Mouse (Mus musculus) lung, postnatal 14 days (tissue): Measurements from ENCODE around the gene Cfap97d2.
"Not testable (repeated sequence)": the region's sequence is repeated elsewhere in the genome, so short reads cannot be mapped to it uniquely, and the experiment has no call there.

ENCODE experiments used
- DNase-seq: peaks from one replicate; pipeline ENCODE4 v3.0.0; 2021

Cfap97d2 gene

DNA sequence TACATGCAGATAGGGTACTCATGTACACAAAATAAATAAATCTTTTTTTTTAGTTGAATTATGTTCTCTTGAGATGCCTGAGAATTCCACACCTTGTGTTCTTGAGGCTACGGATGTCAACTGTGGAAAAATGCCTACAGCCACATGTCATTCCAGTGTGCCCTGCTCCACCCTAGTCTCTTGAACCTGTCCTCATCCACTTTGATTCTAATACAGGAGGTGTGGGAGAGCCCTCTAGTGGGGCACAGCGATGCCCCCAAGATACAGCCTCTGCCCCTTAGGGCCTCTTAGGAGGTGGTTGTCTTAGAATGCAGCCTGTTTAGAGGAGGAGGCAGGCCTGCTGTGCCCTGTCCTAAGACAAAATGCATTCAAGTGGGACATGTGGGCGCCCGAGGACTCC is 17.7 kb upstream of the Cfap97d2 start:
- DNase-seq = no peak

DNA sequence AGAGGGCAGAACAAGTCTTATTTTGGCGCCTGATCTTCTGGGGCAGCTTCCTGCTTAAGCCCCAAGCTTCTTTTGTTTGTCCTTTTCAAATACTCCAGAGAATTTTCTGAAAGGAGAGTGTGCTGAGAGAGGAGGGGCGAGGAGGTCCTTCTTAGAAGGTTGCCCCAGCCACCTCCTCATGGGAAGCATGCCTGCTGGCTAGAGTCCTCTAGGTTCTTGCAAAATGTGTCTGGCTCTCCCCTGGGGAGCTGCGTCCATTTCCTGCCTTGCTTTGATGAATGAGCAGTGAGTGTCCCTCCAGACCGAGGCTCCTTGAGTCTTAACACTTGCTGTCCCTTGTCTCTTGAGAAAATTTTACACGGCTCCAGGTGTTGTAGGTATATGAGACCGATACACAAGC is 17.2 kb upstream of the Cfap97d2 start:
- DNase-seq = peak; percentile 63

DNA sequence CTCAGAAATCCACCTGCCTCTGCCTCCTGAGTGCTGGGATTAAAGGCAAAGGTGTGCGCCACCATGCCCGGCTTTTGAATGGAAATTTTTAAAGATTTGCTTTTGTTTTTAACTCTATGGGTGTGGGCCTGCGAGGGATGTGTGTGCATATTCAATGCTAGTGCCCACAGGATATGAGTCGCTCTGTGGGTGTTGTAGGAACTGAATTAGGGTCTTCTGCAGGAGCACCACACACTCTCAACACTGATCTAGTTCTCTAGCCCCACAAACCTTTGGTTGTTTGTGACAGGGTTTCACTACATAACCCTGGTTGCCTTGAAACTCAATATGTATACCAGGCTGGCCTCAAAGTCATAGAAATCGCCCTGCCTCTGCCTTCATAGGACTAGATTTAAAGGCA is 16.4 kb upstream of the Cfap97d2 start:
- DNase-seq = no peak

DNA sequence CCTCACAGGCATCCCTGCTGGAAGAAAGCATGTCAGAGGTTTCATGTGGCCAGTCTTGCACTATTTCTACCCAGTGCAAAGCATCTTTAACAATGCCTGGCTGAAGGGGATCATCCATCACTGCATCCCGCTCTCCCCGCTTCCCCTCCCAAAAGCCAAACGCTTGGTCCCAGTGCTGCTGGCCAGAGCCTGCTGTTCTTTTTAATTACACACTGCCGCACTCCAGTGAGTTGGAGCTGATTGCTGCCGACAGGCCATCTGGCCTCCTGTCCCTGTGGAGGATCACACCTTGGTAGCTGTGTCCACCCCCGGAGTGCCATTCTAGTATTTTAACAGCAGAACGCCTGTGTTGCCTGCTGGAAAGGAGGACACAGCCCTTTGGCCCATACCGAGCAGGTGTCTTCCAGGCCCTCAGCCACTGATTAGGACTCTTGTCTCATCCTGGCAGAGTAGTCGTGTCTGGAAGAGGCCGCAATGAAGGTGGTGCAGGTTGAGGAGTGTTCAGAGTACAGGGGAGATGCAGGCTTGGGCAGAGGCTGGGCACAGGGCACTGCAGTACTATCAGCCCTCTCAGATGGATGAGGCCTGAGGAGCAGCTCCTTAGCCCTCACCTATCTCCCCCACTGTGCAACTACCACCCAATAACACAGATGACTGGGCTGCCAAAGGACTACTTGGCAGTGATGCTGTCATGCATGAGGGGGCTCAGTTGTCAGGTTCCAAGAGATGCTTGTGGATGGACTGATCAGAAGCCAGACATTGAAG is 13.2 kb upstream of the Cfap97d2 start:
- no peak for DNase-seq

DNA sequence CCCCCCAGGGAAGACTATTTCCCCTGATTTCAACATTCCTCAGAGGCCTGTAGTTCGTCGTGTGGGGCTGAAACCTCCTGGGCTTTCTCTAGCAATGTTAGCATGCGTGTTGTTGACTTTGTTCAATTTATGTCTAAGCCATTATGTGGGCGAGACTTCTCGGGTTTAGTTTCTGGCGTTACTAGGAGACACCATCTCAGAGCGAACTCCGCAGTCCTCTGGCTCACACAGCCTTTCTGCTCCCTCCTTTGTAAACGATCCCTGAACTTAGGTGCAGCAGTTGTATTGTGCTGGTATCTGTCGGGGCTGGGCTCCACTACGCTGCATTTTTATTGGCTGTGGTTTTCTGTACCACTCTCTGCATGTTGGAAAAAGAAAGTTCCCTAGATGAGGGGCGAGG is 11.0 kb upstream of the Cfap97d2 start:
- no peak for DNase-seq

DNA sequence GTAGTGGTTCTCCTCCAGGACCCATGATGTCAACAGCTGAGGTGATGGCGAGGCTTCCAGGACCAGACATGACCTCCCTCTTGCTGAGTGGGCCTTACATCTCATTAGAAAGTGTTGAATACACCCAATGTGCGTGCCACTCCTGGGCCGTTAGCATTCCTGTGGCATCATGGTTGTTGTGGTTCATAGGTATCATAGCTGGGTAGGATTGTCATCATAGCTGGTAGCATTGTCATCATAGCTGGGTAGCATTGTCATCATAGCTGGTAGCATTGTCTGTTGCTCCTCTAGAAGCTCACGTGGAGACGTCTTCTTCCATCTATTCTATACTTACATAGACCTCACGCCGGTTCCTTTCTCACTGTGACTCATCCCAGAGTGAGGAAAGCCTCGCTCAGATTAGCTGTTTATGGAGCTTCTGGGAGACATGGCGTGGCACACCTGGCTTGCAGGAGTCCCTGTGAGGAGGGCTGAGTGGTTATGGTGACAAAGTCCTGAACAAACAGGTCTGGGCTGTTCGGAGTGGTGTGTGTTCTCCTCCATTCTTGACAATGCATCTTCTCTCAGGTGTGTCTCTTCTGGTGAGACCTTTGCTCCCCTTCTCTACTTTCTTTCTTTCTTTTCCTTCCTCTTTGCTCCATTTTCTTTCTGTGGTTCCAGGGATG is 10.4 kb upstream of the Cfap97d2 start:
- no peak for DNase-seq

DNA sequence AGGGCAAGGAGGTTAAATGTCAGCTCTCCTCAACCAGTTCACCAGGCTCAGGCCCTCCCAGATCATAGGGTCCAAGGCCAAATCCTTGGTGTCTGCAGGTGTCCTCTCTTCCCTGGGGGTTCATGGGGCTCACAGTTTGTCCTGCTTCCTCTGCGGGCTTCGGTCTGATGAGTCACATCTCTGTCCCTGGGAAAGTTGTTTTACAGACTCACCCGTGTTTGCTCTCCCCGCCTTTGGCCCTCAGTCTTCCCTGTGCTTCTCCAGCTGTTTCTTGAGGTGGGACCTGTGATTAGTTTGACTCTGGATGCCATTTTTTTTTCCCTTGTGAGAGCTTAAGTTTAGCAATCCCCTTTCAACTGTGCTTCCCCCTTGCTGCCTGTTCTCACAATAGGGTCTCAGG is 9.5 kb upstream of the Cfap97d2 start:
- DNase-seq = no peak

DNA sequence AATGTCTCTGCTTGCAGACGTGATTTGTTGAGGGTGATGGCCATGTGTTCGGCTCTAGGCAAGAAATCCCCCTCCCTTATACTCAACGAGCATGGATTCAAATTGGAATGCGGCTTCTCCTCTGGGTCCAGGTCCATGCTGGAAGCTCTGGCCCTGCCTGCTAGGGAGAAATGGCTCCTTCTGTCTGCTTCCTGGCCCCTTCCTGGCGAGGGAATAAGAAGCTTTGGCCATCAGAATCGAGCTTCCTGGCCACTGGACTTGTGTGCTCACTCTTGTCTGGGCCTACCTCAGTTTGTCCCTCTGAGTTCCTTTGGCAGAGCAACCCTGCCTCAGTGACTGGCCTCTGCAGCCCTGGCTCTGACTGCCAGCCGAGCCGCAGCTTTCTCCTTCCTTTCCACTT is 8.5 kb upstream of the Cfap97d2 start:
- DNase-seq = no peak

DNA sequence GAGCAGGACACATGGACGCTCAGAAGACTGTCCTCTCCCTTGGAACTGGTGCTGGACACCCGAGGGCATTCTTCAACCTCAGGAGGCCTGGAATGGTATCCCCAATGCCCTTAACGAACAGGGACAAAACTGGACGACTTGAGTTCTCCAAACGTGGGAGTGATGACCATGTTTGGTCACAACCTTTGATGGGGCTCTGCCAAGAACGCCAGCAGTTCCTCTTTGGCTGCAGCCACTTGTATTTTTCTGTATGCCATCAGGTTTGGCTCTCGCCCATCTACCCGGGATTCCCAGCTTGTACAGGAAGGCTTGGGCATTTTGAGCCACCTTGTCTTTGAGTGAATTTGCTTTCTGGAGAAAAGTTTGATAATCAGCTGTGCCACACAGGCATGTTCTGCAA is 8.0 kb upstream of the Cfap97d2 start:
- DNase-seq = no peak

DNA sequence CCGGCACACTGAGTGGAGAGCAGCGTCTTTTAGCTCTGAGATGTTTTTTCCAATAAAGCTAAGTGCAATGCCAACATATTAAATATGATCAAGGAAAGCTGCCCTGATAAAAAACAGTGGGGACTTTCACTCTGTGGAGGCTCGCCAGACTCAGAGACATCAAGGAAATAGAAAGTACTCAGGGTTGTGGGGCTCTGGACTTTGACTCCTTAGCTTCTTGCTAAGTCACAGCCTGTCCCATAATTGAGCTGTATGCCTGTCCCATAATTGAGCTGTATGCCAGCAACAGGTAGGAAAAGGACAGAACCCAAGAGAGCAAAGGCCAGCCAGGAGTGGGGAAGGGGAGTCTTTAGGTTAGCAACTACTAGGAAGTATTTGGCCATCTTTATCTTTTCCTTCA is 7.4 kb upstream of the Cfap97d2 start:
- no peak for DNase-seq

DNA sequence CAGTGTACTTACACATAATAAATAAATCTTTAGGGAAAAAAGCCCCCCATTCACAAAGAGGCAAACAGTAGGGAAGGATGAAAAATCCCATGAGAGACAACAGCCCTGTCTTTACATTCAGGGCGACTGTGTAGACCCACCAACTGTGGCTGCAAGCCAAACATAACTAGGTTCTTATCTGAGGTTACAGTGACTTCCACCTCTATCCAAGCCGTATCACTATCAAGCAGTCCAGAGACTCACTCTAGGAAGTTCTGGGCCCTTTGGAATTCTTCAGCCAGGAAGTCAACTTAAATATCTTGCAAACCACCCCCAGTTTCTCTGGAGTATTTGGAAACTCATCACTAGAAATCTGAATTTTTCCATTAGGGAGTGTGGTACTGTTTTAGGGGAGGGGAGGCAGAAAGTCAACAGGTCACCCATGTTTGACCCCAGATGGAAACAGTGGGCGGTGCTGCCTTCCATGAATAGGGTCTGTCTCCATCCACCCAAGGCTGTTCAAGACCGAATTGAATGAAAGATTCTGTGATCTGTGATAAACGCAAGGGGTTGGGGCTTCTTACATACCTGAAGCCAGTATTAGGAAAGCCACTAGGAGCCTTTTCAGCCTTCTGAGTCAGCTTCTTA is 6.3 kb upstream of the Cfap97d2 start:
- no peak for DNase-seq

DNA sequence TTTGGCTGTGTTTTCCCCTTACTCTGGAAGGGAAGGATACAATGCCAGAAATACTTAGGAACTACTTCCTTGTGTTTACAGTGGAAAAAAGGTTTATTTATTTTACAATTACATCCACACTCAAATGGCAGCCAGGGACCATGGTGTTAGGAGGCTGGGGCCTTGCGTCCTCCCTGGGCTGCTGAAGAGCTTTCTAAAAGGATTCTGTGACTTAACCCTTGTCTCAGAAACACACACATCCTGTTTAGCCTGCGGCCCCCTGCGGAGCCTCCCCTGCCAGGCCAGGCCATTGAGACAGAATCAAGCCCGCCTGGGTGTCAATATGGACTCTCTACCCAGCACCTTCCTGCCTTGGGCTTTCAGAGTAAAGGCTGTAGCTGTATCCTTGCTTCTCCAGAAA is 2.9 kb upstream of the Cfap97d2 start:
- DNase-seq = no peak

DNA sequence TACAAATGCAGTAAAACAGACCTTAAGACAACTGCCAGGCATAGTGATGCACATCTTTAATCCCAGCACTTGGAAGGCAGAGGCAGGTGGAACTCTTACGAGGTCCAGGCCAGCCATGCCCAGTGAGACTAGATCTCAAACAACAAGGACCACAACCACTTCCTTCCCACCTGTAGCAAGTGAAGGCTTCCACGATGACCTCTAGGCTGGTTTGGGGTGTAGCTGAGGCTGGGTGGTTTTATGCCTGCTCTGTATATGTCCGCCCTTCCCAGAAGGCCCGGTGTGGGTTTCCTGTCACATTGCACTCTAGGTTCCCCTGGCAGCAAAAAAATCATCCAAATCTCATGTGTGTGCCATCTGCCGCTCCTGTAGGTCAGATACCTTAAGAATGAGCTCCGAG is 1.9 kb upstream of the Cfap97d2 start:
- no peak for DNase-seq

DNA sequence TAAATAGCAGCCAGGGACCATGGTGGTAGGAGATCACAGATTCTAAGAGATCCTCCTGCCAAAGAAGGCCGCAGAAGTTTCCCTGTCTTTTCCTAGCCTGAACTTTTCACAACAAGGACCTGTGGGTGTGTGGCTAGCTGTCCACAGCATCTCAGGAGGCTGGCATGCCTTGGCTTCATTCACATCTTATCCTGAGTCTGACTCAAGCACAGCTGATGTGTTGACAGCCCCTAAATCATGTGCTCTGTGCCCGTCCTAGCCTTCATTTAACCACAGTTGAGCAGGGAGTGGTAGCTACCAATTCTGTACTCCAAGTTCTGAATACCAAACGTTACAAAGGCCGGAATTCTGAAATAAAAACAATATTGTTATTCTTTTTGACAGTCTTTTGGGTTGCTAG is 1.4 kb upstream of the Cfap97d2 start:
- DNase-seq = no peak

DNA sequence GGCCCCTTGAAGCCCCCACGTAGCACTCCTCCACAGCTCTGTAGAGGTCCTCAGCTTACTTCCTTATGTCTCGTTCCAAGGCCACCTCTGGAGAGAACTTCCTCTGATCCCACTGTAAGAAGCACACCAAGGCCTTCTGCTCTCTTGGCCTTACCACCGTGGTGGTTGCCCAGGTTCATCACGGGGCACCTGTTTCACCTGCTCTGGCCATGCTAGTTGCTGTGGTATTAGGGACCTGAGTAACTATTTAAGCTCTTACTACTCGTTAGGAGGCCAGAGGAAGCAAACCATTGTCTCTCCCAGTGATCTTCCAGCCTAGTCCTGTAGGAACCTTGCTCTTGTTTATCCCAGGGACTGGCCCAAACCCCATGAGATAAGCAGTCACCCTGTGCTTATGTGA is 1.2 kb downstream of the Cfap97d2 start:
- DNase-seq = no peak

DNA sequence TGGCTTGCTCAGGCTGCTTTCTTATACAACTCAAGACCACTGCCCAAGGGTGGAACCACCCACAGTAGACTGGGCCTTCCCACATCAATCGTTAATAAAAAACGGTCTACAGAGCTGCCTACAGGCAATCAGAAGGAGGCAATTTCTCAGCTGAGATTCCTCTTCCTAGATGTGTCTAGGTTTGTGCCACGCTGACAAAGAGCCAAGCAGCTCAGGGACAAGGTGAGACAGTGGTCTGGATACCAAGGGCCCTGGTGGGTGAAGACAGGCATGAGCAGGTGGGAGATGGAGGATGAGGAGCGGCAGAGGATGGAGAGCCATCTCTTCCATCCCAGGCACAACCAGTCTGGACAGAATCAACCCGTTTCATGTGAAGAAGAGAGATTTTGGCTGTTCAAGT is 2.8 kb downstream of the Cfap97d2 start:
- no peak for DNase-seq

DNA sequence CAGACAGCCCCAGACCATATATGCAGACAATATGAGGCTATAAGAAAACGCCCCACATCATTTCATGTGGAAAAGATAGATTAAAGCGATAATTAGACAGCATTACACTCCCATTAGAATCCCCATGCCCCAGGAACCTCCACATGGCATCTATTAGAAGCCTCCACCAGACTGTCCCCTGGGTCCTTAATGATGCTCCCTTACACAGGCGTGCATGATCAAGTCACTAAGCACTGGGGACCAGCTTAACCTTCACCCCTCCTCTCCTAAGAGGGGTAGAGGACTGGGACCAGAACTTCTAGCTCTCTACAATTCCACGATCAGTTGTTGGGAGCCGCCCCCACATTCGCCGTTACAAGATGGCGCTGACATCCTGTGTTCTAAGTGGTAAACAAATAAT is 13.3 kb downstream of the Cfap97d2 start:
- no peak for DNase-seq

DNA sequence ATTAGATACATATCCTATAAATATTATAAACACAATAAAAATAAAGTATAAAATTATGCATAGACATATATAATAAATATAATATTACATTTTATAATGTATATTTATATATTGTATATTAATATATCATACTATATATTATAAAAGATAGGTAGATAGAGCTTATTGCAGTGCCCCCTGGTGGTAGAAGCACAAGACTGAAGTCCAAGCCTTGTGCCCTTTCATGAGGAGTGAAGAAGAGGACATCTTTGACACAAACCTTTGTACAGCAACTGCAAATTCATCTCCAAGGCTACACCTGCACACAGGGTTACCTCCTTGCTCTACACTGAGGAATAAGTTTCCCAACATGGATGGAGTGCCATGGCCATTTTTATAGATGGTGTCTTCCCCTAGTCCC is 20.0 kb downstream of the Cfap97d2 start:
- peak; percentile 76 for DNase-seq

DNA sequence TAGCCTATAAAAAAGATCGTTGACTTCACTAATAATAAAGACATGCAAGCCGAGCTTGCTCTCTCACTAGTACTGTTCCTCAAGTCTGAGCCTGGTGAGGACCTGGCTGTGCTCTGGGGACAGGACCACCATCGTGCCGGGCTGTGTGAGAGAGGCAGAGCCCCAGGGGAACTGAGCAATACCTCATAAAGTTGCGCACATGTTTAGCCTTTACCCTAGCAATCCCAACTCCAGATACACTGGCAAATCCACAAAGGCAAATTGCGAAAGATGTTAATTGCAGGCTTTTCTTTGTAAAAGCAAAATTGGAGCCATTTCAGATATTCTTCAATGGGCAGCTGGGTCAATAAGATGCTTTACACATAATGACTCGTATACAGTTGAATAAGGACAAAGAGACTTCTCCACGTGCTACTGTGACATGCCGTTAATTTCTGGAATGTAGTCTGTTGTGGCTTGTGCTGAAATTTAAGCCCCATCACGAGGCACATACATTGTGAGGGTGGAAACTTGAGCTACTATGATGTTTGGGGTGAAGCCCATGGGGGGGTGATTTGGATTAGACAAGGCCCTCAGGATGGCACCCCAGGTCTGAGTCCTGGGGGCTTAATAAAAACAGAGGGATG is 21.9 kb downstream of the Cfap97d2 start:
- no peak for DNase-seq

DNA sequence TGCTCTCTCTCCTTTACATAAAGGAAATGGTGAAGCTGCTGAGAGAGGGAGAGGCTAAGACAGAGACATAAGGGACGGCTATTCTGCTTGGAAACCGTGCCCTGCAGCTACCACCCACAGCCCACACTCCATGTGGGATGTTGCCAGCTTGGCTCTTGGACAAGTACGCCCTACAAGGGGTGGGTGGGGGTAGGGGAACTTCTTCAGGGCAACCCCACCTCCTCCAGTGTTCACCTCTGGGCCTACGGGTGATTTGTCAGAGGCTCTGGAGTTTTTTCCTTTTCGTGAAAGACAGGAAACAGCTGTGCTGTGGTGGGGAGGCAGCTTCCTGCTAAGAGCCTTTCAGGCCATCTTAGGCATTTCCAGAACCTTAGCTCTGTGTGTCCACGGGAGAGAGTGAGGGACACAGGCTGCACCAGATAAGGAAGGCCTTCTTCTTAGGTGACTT is 34.7 kb downstream of the Cfap97d2 start:
- peak; percentile 58 for DNase-seq

DNA sequence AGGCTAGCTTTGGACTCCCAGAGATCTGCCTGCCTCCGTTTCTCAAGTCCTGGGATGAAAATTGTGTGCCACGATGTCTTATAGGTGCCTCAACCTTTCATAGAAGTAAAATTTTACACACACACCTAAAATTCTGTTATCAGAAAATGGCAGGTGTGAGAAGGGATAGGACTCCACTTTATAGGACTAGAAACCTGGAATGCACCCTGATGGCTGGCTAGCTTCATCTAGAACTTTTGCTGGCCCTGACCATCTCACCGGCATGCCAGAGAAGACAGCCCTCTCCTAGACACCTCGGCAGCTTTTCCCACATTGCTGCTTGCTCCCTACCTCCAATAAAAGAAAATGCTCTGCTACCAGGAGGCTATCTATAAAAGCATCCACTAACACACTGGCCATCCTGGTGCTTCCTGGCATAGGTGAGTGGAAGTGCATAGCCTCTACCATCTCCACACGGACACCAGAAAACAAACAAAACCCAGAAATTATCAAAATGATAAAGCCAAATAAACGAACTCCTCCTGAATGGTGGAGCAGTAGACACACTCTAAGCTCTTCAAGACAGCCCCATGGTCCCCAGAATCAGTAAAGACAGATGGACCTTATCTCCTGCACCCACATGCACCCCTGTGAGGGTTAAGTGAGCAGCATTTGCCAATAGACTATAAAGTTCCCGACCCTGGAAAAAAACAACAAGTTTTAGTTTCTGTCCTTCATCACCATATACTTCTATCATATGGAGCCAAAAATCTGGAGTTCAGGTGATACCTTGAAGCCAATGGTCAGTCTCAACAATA is 35.3 kb downstream of the Cfap97d2 start:
- DNase-seq = no peak

DNA sequence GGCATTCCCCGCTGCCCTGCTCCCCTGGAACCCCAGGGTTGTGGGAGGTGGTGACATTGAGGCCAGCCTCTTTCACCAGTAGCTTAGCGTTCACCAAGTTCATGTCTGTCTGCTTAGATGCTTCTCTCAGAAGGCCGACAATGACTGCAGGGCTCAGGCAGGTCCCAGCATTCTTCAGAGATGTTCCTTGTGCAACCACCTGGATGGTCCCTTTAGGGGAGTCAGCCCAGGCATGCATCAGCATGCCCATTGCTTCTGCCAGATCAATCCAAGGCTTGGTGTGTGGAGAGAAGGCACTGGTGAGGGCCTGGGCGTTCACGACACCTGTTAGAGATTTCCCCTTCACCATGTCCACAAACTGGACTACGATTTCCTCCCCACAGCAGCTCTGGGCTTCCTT is 40.5 kb downstream of the Cfap97d2 start:
- DNase-seq = not testable (repeated sequence)

DNA sequence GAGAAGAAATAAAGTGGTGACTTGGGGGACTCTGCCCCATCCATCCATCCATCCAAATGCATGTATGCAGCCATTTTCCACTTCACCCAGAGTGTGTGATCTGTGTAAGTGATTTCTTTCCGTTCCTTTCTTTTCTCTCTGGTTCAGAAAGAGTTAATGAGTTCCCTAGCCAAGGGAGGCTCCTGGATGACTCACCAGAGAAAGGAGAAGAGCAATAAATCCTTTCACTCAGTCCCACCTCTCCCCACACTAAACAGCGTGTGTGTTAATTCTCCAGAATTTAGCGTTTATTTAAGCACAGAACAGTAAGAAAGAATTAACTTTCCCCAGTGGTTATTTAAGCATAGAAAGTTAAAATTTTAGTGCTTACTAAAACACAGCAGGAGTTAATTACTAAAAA is 41.9 kb downstream of the Cfap97d2 start:
- DNase-seq = no peak
